Mouse (Mus musculus): ENCODE measurements around the gene Myh1.

The Myh1 gene

GRCm38 (mm10) chr11:67199752-67200151 lies at the start of gene Myh1:
Myh1 (plus strand) TSS chr11:67200052.
- DNase-seq (ENCODE audit: low read depth, low spot score): no peak

GRCm38 (mm10) chr11:67150237-67150636 lies 49.6 kb upstream of the Myh1 start:
- no peak for DNase-seq (ENCODE audit: low read depth, low spot score)

GRCm38 (mm10) chr11:67151159-67151558 lies 48.7 kb upstream of the Myh1 start:
- no peak for DNase-seq (ENCODE audit: low read depth, low spot score)

GRCm38 (mm10) chr11:67151651-67152630 lies 47.9 kb upstream of the Myh1 start:
- DNase-seq (ENCODE audit: low read depth, low spot score): no peak

GRCm38 (mm10) chr11:67153123-67153522 lies 46.7 kb upstream of the Myh1 start:
- DNase-seq (ENCODE audit: low read depth, low spot score): no peak

GRCm38 (mm10) chr11:67153843-67154242 lies 46.0 kb upstream of the Myh1 start:
- no peak for DNase-seq (ENCODE audit: low read depth, low spot score)

- no peak for DNase-seq (ENCODE audit: low read depth, low spot score)
Measured at GRCm38 (mm10) chr11:67155650-67156049, 44.2 kb upstream of the Myh1 start.

- no peak for DNase-seq (ENCODE audit: low read depth, low spot score)
Measured at GRCm38 (mm10) chr11:67160131-67160530, 39.7 kb upstream of the Myh1 start.

GRCm38 (mm10) chr11:67163701-67164100 lies 36.2 kb upstream of the Myh1 start:
- DNase-seq (ENCODE audit: low read depth, low spot score): no peak

GRCm38 (mm10) chr11:67164851-67165250 lies 35.0 kb upstream of the Myh1 start:
- DNase-seq (ENCODE audit: low read depth, low spot score): no peak

- no peak for DNase-seq (ENCODE audit: low read depth, low spot score)
Measured at GRCm38 (mm10) chr11:67169301-67169700, 30.6 kb upstream of the Myh1 start.

GRCm38 (mm10) chr11:67170727-67171126 lies 29.1 kb upstream of the Myh1 start, which contains the start of gene Myh2:
Myh2 (plus strand) TSS chr11:67171027.
- no peak for DNase-seq (ENCODE audit: low read depth, low spot score)

- DNase-seq (ENCODE audit: low read depth, low spot score): no peak
Measured at GRCm38 (mm10) chr11:67172439-67172838, 27.4 kb upstream of the Myh1 start.

GRCm38 (mm10) chr11:67176376-67176775 lies 23.5 kb upstream of the Myh1 start:
- DNase-seq (ENCODE audit: low read depth, low spot score): no peak

GRCm38 (mm10) chr11:67190316-67190715 lies 9.5 kb upstream of the Myh1 start:
- no peak for DNase-seq (ENCODE audit: low read depth, low spot score)

GRCm38 (mm10) chr11:67190814-67191213 lies 9.0 kb upstream of the Myh1 start:
- DNase-seq (ENCODE audit: low read depth, low spot score): no peak

GRCm38 (mm10) chr11:67191496-67191895 lies 8.4 kb upstream of the Myh1 start:
- peak; percentile 36 for DNase-seq (ENCODE audit: low read depth, low spot score)

- no peak for DNase-seq (ENCODE audit: low read depth, low spot score)
Measured at GRCm38 (mm10) chr11:67199321-67199720, 531 bp upstream of the Myh1 start.

GRCm38 (mm10) chr11:67204766-67205165 lies 4.9 kb downstream of the Myh1 start:
- DNase-seq (ENCODE audit: low read depth, low spot score): no peak

GRCm38 (mm10) chr11:67221803-67222202 lies 22.0 kb downstream of the Myh1 start:
- DNase-seq (ENCODE audit: low read depth, low spot score): no peak

- no peak for DNase-seq (ENCODE audit: low read depth, low spot score)
Measured at GRCm38 (mm10) chr11:67224466-67224865, 24.6 kb downstream of the Myh1 start.

GRCm38 (mm10) chr11:67228731-67229130 lies 28.9 kb downstream of the Myh1 start:
- no peak for DNase-seq (ENCODE audit: low read depth, low spot score)

GRCm38 (mm10) chr11:67229166-67229565 lies 29.3 kb downstream of the Myh1 start:
- DNase-seq (ENCODE audit: low read depth, low spot score): no peak

Measured in WW6 (cell line).